Mouse (Mus musculus): ENCODE results near the gene Gm8797.
"Not testable (repeated sequence)": the region's sequence is repeated elsewhere in the genome, so short reads cannot be mapped to it uniquely, and the experiment has no call there.

Gene Gm8797

DNA sequence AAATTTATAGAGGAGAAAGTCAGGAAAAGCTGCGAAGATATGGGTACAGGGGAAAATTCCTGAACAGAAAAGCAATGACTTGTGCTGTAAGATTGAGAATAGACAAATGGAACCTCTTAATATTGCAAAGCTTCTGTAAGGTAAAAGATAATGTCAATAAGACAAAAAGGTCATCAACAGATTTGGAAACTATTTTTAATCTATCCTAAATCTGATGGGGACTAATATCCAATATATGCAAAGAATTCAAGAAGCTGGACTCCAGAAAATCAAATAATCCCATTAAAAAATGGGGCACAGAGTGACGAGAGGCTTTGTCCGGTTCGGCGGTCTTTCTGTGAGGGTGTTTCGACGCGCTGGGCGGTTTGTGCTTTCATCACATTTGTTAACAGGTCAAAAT lies at the start of gene Gm8797:
Gene Gm8797 (plus strand): TSS at position 301 of the 400 bp plus-strand sequence.
- not testable (repeated sequence) for DNase-seq (ENCODE audit: low spot score)

DNA sequence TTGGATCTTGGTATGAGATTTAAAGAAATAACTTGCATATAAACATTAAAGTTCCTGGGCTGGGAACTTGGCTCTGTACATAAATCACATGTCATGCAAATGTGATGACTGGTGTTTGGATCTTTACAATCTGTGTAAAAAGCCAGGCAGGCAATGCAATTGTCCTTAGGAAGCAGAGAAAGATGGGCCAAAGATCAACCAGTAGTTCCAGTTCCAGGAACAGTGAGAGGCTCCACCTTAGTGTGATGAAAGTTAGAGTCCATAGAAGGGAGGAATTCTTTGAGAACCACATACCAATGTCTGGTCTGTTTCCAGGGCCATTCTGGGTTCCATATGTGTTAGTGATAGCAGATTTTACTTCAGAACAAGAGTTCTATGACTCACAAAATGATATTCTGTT lies 36.1 kb upstream of the Gm8797 start:
- no peak for DNase-seq (ENCODE audit: low spot score)

DNA sequence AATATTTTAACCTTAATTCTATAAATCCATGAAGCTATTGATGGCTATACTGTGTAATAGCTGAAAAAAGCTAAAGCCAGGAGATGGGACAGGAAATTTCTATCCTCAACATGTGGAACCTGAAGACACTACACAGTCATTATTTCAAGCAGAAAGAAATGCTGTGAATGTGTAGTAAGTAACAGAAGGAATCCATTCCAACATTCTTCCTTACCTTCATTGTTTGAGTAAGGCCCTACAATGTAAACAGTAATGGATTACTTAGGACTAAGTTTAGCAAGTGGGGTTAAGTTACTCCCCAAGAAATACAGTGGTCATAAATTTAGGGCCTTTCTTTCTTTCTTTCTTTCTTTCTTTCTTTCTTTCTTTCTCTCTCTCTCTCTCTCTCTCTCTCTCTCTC lies 17.7 kb upstream of the Gm8797 start:
- DNase-seq (ENCODE audit: low spot score), result no peak

DNA sequence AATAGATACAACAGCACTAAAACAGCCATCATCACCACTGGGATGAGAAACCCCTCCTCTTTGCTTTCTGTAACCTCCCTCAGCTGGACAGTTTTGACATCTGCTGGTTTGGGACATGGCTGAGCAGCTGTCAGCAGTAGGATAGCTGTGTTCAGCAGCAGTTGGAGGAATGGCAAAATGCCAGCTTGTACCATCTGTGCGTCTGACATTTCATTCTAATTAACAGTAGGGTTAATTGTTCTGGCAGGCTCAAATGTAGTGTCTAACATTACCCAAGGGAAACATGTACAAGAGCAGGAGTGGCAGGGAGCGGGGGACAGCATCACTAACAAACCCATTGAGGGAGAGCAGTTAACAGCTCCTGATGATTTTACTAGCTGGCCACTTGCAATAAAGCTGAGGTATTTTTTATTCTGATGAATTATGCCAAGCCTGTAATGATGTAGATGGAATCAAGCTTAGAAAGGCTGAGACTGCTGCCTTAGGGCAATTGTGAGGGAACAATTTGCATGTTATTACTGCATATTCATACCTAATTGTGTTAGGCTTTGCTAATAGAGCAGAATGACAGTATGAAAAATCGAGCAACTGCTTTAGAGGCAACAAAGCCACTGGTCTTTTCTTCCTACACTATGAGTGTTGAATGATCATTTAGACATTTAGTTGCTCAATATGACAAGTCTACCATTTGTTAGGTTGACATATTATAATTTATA lies 4.3 kb downstream of the Gm8797 start:
- no peak for DNase-seq (ENCODE audit: low spot score)

DNA sequence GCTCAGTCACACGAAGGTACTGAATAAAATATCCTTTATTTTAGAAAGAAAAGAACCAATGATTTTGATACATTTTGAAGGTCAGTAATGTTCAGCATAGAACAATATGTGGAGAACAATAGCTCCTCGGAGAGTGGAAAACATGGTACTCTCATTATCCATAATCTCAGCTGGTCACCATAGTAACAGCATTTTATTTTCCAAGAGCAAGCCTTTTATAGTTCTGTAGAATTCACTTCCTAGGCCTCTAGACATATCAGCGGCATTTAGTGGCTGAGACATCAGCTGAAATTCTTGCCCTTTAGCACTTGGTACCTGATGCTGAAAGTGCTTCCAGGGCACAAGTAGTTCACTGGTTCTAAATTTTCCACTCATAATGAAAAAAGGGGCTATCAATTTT lies 15.7 kb downstream of the Gm8797 start:
- DNase-seq (ENCODE audit: low spot score), result no peak

DNA sequence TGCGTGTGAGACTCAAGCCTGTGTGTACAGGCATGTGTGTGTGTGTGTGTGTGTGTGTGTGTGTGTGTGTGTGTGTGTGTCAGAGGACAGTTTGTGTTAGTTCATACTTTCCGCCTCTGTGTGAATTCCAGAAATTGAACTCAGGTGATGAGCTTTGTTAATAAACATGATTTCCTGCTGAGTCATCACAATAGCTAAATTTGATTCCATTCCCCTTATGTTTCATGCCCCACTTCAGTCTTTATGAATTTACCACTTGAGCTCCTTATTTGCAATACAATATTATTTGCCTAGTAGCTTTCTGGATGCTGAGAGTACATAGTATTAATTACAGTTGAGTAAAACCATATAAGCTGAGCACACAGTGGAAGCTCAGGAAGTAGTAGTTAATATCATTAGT lies 26.3 kb downstream of the Gm8797 start:
- no peak for DNase-seq (ENCODE audit: low spot score)
